Mouse (Mus musculus) intestine, embryonic 15.5 days (tissue): Measurements from ENCODE around the gene Entpd5. TPM values are rescaled to one million over a fixed set of nuclear protein-coding genes. Genes with fewer than 3 reads are reported as not detected.
"Not testable (repeated sequence)": the region's sequence is repeated elsewhere in the genome, so short reads cannot be mapped to it uniquely, and the experiment has no call there.

Experiments used
- ATAC-seq: fragments of 200-750 bp; cut with Nextera tagmentation; 2 replicates; pipeline ENCODE4 v1.8.0; 2017; ENCODE audit warnings: moderate TSS enrichment, moderate library complexity
- H3K27ac ChIP-seq: fragments of 300-500 bp; sonication (generic); 2 replicates; pipeline ENCODE4 v1.5.1; 2015; ENCODE audit warnings: mild to moderate bottlenecking, inconsistent platforms
- H3K27me3 ChIP-seq: fragments of 300-500 bp; sonication (generic); replicated peaks from 2 replicates; pipeline ENCODE4 v1.6.1; 2015; ENCODE audit warnings: inconsistent platforms
- H3K36me3 ChIP-seq: fragments of 300-500 bp; sonication (generic); 2 replicates; pipeline ENCODE4 v1.6.1; 2015; ENCODE audit warnings: inconsistent platforms
- H3K4me1 ChIP-seq: fragments of 300-500 bp; sonication (generic); replicated peaks from 2 replicates; pipeline ENCODE4 v1.6.1; 2015; ENCODE audit warnings: inconsistent platforms
- H3K4me2 ChIP-seq: fragments of 300-500 bp; sonication (generic); replicated peaks from 2 replicates; pipeline ENCODE4 v1.6.1; 2015; ENCODE audit warnings: mild to moderate bottlenecking, inconsistent platforms
- H3K4me3 ChIP-seq: fragments of 300-500 bp; sonication (generic); replicated peaks from 2 replicates; pipeline ENCODE4 v1.5.1; 2015; ENCODE audit warnings: inconsistent platforms
- H3K9ac ChIP-seq: fragments of 300-500 bp; sonication (generic); 2 replicates; pipeline ENCODE4 v1.6.1; 2015; ENCODE audit warnings: inconsistent platforms
- H3K9me3 ChIP-seq: fragments of 300-500 bp; sonication (generic); 2 replicates; pipeline ENCODE4 v1.6.1; 2016; ENCODE audit warnings: inconsistent platforms
- WGBS: fragments of 180-500 bp; shearing (Covaris S2); methylation state at CpG from one replicate; pipeline ENCODE4 v1.1.7; 2015; 5-methylcytosine and 5-hydroxymethylcytosine counted together
- polyA plus RNA-seq: library from polyadenylated mRNA; unstranded; fragments of >200 nt; fragmentation: Nextera tagmentation; extraction: Ambion mirVana; gene quantifications from 2 replicates; pipeline ENCODE4 v1.2.1, GENCODE M21; 2015

Entpd5 gene
- polyA plus RNA-seq, 1 experiment from 2014 or later: 39.5 TPM

- H3K9me3 ChIP-seq: no peaks in the 10 kb centered on the region
- no peak overlapping the region for H3K27ac ChIP-seq
- 96% methylated on average over 6 of the region's 6 CpGs for WGBS
- no peak overlapping the region for H3K4me2 ChIP-seq
- no peaks in the 10 kb centered on the region for H3K27me3 ChIP-seq
- peaks cover 3% of the 10 kb centered on the region; the same call in 1 of the 2 replicates for H3K36me3 ChIP-seq
- H3K9ac ChIP-seq: no peak overlapping the region
- peaks cover 9% of the 10 kb centered on the region for H3K4me1 ChIP-seq
- no peak overlapping the region for H3K4me3 ChIP-seq
- ATAC-seq: no peak
Measured at GRCm38 (mm10) chr12:84365137-84365536, 43.7 kb downstream of the Entpd5 start.

GRCm38 (mm10) chr12:84364291-84364690 is 44.5 kb downstream of the Entpd5 start:
- no peak for ATAC-seq
- H3K36me3 ChIP-seq: peaks cover 3% of the 10 kb centered on the region; the same call in 1 of the 2 replicates
- no peak overlapping the region for H3K4me3 ChIP-seq
- peaks cover 9% of the 10 kb centered on the region for H3K4me1 ChIP-seq
- H3K4me2 ChIP-seq: no peak overlapping the region
- WGBS: 83% methylated on average over 9 of the region's 9 CpGs
- no peaks in the 10 kb centered on the region for H3K27me3 ChIP-seq
- H3K9me3 ChIP-seq: no peaks in the 10 kb centered on the region
- H3K27ac ChIP-seq: no peak overlapping the region
- no peak overlapping the region for H3K9ac ChIP-seq

DNA sequence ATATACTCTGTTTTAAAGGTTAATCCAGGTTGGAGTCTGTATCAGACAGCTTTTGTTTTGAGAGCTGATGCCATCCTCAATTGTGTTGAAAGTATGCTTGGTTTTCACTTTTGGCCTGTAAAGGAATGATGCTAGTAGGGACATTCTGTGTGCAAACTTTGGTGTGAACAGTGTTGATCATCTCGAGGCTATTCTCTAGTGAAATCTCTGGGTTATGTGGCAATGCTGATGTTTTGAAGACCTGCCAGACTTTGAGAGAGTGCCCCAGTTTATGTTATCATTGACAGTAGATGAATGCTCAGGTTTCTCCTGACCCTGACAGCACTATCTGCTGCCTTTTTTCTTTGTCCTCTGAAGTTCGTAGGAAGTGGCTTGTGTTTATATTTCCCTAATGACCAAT is 46.0 kb downstream of the Entpd5 start:
- H3K9me3 ChIP-seq: no peaks in the 10 kb centered on the region
- peak overlapping the region; percentile 99 for H3K4me3 ChIP-seq
- no peak for ATAC-seq
- H3K9ac ChIP-seq: no peak overlapping the region
- H3K4me1 ChIP-seq: peaks cover 9% of the 10 kb centered on the region
- H3K36me3 ChIP-seq: peaks cover 3% of the 10 kb centered on the region; the same call in 1 of the 2 replicates
- peak overlapping the region; percentile 73 for H3K4me2 ChIP-seq
- no peaks in the 10 kb centered on the region for H3K27me3 ChIP-seq
- no peak overlapping the region for H3K27ac ChIP-seq
- WGBS: 46% methylated on average over 2 of the region's 2 CpGs

GRCm38 (mm10) chr12:84361555-84362489 is 47.0 kb downstream of the Entpd5 start, which contains the start of the genes Coq6 and Fam161b:
Gene Coq6 (plus strand): TSS chr12:84361657.
Gene Fam161b (minus strand): TSS chr12:84361833.
- Histone ChIP-seq H3K27me3 (no peaks in the 10 kb centered on the region), H3K4me3 (peak within 1 kb of the TSS; percentile 99), H3K4me1 (peaks cover 9% of the 10 kb centered on the region), H3K9me3 (no peaks in the 10 kb centered on the region), H3K9ac (peak within 1 kb of the TSS; percentile 95), H3K27ac (peak within 1 kb of the TSS; percentile 51; the same call in 1 of the 2 replicates), H3K4me2 (peak within 1 kb of the TSS; percentile 73), H3K36me3 (peaks cover under 1% of the 10 kb centered on the region; the same call in 1 of the 2 replicates)
- under 1% methylated on average over 51 of the region's 51 CpGs for WGBS
- peak; percentile 99 for ATAC-seq

DNA sequence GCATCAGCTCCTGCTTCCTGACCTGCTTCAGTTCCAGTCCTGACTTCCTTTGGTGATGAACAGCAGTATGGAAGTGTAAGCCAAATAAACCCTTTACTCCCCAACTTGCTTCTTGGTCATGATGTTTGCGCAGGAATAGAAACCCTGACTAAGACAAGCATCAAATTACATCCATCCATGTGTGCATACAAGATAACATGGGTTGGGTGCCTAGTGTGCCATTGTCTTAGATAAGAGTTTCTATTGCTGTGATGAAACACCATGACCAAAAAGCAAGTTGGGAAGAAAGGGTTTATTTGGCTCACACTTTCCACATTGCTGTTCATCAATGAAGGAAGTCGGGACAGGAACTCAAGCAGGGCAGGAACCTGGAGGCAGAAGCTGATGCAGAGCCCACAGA is 50.1 kb downstream of the Entpd5 start:
- not testable (repeated sequence) for H3K9me3 ChIP-seq, H3K36me3 ChIP-seq, H3K4me1 ChIP-seq, H3K27ac ChIP-seq, H3K4me3 ChIP-seq, H3K9ac ChIP-seq, ATAC-seq, H3K27me3 ChIP-seq, H3K4me2 ChIP-seq
- WGBS: 81% methylated on average over 2 of the region's 2 CpGs

DNA sequence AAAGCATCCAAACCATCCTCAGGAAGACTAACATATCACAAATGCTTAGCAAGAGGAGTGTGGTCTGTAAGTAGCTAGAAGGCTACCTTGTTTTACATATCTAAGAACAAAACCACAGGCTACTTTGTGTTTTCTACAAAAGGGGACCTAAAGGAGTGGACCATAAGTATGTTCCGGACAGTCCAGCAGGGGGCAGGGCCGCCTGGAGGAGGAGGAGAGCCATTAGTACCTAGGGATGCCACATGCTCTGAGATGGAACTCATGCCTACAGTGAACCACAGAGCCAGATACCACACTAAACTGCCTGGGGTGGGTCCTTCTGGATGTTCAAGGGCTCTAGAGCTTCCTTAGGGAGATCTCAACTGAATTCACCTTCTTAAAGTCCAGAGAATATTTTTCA is 61.6 kb downstream of the Entpd5 start:
- Histone ChIP-seq H3K4me1 (no peaks in the 10 kb centered on the region), H3K9ac (no peak overlapping the region)
- 0 out of 2 replicates have a peak, but pooled peaks have one; percentile 56 for ATAC-seq

DNA sequence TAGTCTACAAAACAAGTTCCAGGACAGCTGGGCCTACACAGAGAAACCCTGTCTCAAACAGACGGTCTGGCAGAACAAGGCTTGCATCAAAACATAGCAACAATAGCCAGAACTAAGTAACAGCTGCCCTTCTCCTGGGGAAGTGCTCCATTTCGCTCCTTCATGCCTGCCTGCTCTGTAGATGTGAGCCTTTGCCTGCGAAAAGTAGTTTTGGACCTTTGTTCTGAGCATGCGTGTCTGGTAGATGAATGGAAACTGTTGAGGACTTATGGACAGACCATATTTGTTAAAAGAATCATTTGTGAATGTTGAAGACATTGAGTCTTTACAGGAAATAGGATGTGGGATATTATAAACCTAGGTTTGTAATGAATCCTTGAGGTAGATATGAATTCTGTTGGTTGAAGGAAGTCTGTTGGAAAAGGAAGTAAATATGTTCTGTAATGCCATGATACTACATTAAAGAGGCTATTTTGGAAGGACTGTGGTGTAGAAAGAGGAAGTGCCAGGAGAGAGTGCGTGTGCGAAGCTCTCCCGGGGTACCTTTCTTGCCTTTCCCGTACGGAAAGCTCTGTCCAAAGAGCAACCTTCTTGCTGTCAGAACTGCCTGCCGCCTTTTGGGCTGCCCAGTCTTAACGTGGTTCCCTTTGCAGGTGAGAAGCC is 71.7 kb downstream of the Entpd5 start:
- Histone ChIP-seq H3K4me2 (no peak overlapping the region), H3K27me3 (no peaks in the 10 kb centered on the region), H3K4me3 (no peak overlapping the region), H3K4me1 (no peaks in the 10 kb centered on the region), H3K9ac (no peak overlapping the region), H3K27ac (no peak overlapping the region), H3K9me3 (no peaks in the 10 kb centered on the region), H3K36me3 (peaks cover 30% of the 10 kb centered on the region)
- no peak for ATAC-seq
- 88% methylated on average over 11 of the region's 11 CpGs for WGBS

More for the DNA sequence above, 61.6 kb downstream of the Entpd5 start:
- Histone ChIP-seq H3K4me3 (no peak overlapping the region), H3K9me3 (no peaks in the 10 kb centered on the region), H3K36me3 (peaks cover 7% of the 10 kb centered on the region; the same call in 1 of the 2 replicates), H3K27me3 (no peaks in the 10 kb centered on the region), H3K27ac (no peak overlapping the region), H3K4me2 (no peak overlapping the region)
- 29% methylated on average over 2 of the region's 2 CpGs for WGBS

DNA sequence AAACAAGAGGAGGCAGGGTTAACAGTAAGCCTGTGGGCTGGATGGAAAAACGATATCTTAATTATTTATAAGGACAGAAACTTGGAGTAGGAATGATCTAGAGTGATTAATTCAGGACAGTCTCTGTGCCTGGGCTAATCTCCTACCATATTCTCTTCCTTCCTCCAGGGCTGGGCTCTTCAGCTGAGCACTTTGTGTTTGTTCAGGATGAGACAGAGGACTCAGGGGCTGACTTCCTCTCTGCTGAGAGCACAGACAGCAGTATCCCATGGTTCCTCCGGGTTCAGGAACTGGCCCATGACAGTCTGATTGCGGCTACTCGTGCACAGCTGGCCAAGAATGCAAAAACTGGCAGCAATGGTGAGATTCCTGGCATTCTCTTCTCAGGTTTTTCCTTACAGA is 81.7 kb downstream of the Entpd5 start:
- ATAC-seq: peak; percentile 20; the same call in 1 of the 2 replicates
- Histone ChIP-seq H3K9ac (no peak overlapping the region), H3K36me3 (peaks cover 27% of the 10 kb centered on the region), H3K4me2 (no peak overlapping the region), H3K4me1 (no peaks in the 10 kb centered on the region), H3K27ac (no peak overlapping the region), H3K4me3 (no peak overlapping the region), H3K27me3 (no peaks in the 10 kb centered on the region), H3K9me3 (no peaks in the 10 kb centered on the region)
- WGBS: 56% methylated on average over 4 of the region's 4 CpGs

Other genes with a start within 250 kb of the Entpd5 start
- 7.2 and 7.7 TPM in 2 replicates for gene Elmsan1, start 190.1 kb downstream of the Entpd5 start, polyA plus RNA-seq
- gene Ptgr2, start 123.8 kb downstream of the Entpd5 start, polyA plus RNA-seq: 41.7 and 45.2 TPM in 2 replicates
- 54.7 and 61.6 TPM in 2 replicates for gene Zfp410, start 92.2 kb downstream of the Entpd5 start, polyA plus RNA-seq
- gene Coq6, start 47.4 kb downstream of the Entpd5 start, polyA plus RNA-seq: 47.5 and 53.8 TPM in 2 replicates
- gene Fam161b, start 47.2 kb downstream of the Entpd5 start, polyA plus RNA-seq: 2.4 and 2.6 TPM in 2 replicates
- gene Bbof1, start within 50 bp of the Entpd5 start, polyA plus RNA-seq: 0.52 and 0.80 TPM in 2 replicates
- gene Rnf113a2, start 8.2 kb upstream of the Entpd5 start, polyA plus RNA-seq: 21.6 and 23.6 TPM in 2 replicates
- 29.0 and 31.8 TPM in 2 replicates for gene Aldh6a1, start 42.0 kb upstream of the Entpd5 start, polyA plus RNA-seq
- gene Lin52, start 42.4 kb upstream of the Entpd5 start, polyA plus RNA-seq: 15.2 and 16.9 TPM in 2 replicates
- gene Vsx2, start 160.7 kb upstream of the Entpd5 start, polyA plus RNA-seq: not detected in 2 replicates
- gene Abcd4, start 208.4 kb upstream of the Entpd5 start, polyA plus RNA-seq: 16.5 and 20.8 TPM in 2 replicates
- gene Vrtn, start 232.0 kb upstream of the Entpd5 start, polyA plus RNA-seq: not detected in 2 replicates